ENCODE assay signal across 12 mouse cellular contexts in the genomic region with DNA sequence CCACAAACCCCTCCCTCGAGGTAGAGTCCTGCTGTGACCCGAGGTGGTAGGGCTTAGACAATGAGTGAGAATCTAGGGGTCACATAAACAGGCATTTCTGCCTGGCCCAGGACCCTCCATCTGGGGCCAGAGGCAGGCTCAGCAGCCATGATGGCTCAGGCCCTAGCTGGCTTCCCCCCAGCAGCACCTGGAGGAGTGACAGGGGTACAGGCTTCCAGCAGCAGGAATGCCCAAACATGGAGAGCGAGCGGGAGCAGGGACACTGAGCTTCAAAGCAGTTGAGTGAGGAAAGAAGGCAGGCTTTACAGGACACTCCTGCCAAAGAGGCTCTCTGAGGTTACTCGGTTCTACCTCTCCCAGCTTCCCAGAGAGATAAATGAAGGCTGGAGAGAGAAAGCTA. TPM values are rescaled to one million over a fixed set of nuclear protein-coding genes. Genes with fewer than 3 reads are reported as not detected.
A peak's percentile ranks its signal among the peaks of the same experiment; 100 is the strongest.
DNase-seq lines count a peak whose midpoint lies in the region; ATAC-seq and TF ChIP-seq lines count a peak whose summit lies in the region.
"Had no signal": no experiment of that assay in that cellular context is flagged by ENCODE, and none has a peak within 500 bp of the region (broad histone marks: within the 10 kb centered on the region; RNA-seq: fewer than 3 reads in every experiment).

No protein-coding gene starts in this region.

- WGBS in lung, embryonic 14.5 days: 29% methylated on average over 5 of the region's 5 CpGs
- 31% methylated on average over 5 of the region's 5 CpGs for WGBS in lung, postnatal 0 days

- no peak for TF ChIP-seq EP300 in lung, postnatal 0 days (IDR thresholded peaks at IDR 0.05)

- no peak for TF ChIP-seq CTCF in lung, embryonic 14.5 days (IDR thresholded peaks at IDR 0.05; ENCODE audit: low read depth)
- no peak for TF ChIP-seq CTCF in lung, postnatal 0 days (IDR thresholded peaks at IDR 0.05)

- H3K36me3 ChIP-seq in lung, embryonic 14.5 days (ENCODE audit: insufficient read depth): peaks cover 37% of the 10 kb centered on the region
- peaks cover 8% of the 10 kb centered on the region for H3K36me3 ChIP-seq in lung, postnatal 0 days (ENCODE audit: insufficient read depth, low read length)

- H3K9ac ChIP-seq in lung, embryonic 14.5 days: no peak overlapping the region
- no peak overlapping the region for H3K9ac ChIP-seq in lung, postnatal 0 days (replicated peaks; ENCODE audit: low read depth)
- H3K9ac ChIP-seq: neural tube, embryonic 12.5 days had no signal

- peak overlapping the region; percentile 12; the same call in 1 of the 2 replicates for H3K27ac ChIP-seq in lung, embryonic 14.5 days (ENCODE audit: low read depth)
- H3K27ac ChIP-seq in lung, postnatal 0 days (ENCODE audit: low read length): no peak overlapping the region
- H3K27ac ChIP-seq: midbrain, embryonic 10.5 days; neural tube, embryonic 12.5 days had no signal

- H3K4me1 ChIP-seq in lung, embryonic 14.5 days (ENCODE audit: insufficient read depth): no peaks in the 10 kb centered on the region
- H3K4me1 ChIP-seq in lung, postnatal 0 days (ENCODE audit: insufficient read depth, low read depth, low read length): no peaks in the 10 kb centered on the region
- H3K4me1 ChIP-seq: neural tube, embryonic 12.5 days had no signal

- DNase-seq in lung, embryonic 14.5 days: no peak
- DNase-seq in lung, postnatal 0 days (ENCODE audit: low spot score): no peak
- DNase-seq in gastrocnemius, postnatal 25 days: peak; percentile 86
- DNase-seq in heart, postnatal 4 days: peak; percentile 63
- DNase-seq in testis, postnatal 14 days (ENCODE audit: low spot score): peak; percentile 35
- DNase-seq in left cerebral cortex, postnatal 14 days (ENCODE audit: low spot score in 2 of 2): no peak
- DNase-seq in embryo, embryonic 10 days (ENCODE audit: low spot score): no peak
- DNase-seq: cerebellum, adult 8-10 months; thymus, adult 2 months had no signal

- H3K27me3 ChIP-seq in lung, embryonic 14.5 days (ENCODE audit: insufficient read depth, low read length): no peaks in the 10 kb centered on the region
- no peaks in the 10 kb centered on the region for H3K27me3 ChIP-seq in lung, postnatal 0 days (replicated peaks; ENCODE audit: insufficient read depth, low read length)
- H3K27me3 ChIP-seq: neural tube, embryonic 12.5 days had no signal

- H3K9me3 ChIP-seq in lung, embryonic 14.5 days (ENCODE audit: low read depth, low read length): no peaks in the 10 kb centered on the region
- H3K9me3 ChIP-seq in lung, postnatal 0 days (ENCODE audit: low read length): no peaks in the 10 kb centered on the region
- H3K9me3 ChIP-seq: midbrain, embryonic 10.5 days; neural tube, embryonic 12.5 days had no signal

- ATAC-seq in lung, embryonic 14.5 days (ENCODE audit: insufficient read depth): no peak
- ATAC-seq in lung, postnatal 0 days: no peak

- no peak overlapping the region for H3K4me2 ChIP-seq in lung, embryonic 14.5 days
- no peak overlapping the region for H3K4me2 ChIP-seq in lung, postnatal 0 days (replicated peaks; ENCODE audit: low read depth, low read length)
- H3K4me2 ChIP-seq: neural tube, embryonic 12.5 days had no signal

- intact Hi-C loops in left cerebral cortex, postnatal 14 days (cut with DNase I): loop anchor here (5.0 kb wide), 1 partner anchor 68 kb away; the partner anchor contains the start of gene Nfatc2ip

- H3K4me3 ChIP-seq in lung, embryonic 14.5 days (ENCODE audit: low read depth, low read length): no peak overlapping the region
- no peak overlapping the region for H3K4me3 ChIP-seq in lung, postnatal 0 days (ENCODE audit: low read depth, low read length)
- H3K4me3 ChIP-seq: erythroblast, embryonic 14.5 days; midbrain, embryonic 10.5 days; neural tube, embryonic 12.5 days had no signal

RNA-seq across cellular contexts. Expression of gene Atp2a1, which starts 1.9 kb away (rescaled TPM):
- polyA plus RNA-seq in lung, embryonic 14.5 days (2014; fragmentation: Nextera tagmentation; extraction: Ambion mirVana): 0.32 TPM in 1 of 2 replicates, not detected in the other
- polyA plus RNA-seq in lung, postnatal 0 days (2015; fragmentation: Nextera tagmentation; extraction: Ambion mirVana): 0.14 and 0.29 TPM in 2 replicates
- total RNA-seq in gastrocnemius, postnatal 25 days (2021): over 10,000 TPM; 22,501 to 25,220 TPM
- 1 to 10 TPM in 1 of 2 experiments, under 1 TPM in 1; 0.67 to 9.0 TPM for total RNA-seq in heart, postnatal 4 days (2021)
- total RNA-seq in left cerebral cortex, postnatal 14 days (2021): under 1 TPM in 1 of 2 experiments, not detected in 1; 0.21 TPM
- polyA plus RNA-seq: erythroblast, embryonic 14.5 days had no signal

RNA-seq across cellular contexts. Expression of gene Sh2b1, which starts 10.4 kb away (rescaled TPM):
- 42.0 and 46.5 TPM in 2 replicates for polyA plus RNA-seq in lung, embryonic 14.5 days (2014; fragmentation: Nextera tagmentation; extraction: Ambion mirVana)
- 25.6 and 28.6 TPM in 2 replicates for polyA plus RNA-seq in lung, postnatal 0 days (2015; fragmentation: Nextera tagmentation; extraction: Ambion mirVana)
- 10 to 100 TPM; 41.5 to 43.9 TPM for total RNA-seq in gastrocnemius, postnatal 25 days (2021)
- 10 to 100 TPM; 47.1 to 51.4 TPM for total RNA-seq in heart, postnatal 4 days (2021)
- 10 to 100 TPM; 68.4 to 75.0 TPM for total RNA-seq in left cerebral cortex, postnatal 14 days (2021)

RNA-seq across cellular contexts. Expression of gene Tufm, which starts 22.3 kb away (rescaled TPM):
- 126 and 128 TPM in 2 replicates for polyA plus RNA-seq in lung, embryonic 14.5 days (2014; fragmentation: Nextera tagmentation; extraction: Ambion mirVana)
- 47.3 and 49.7 TPM in 2 replicates for polyA plus RNA-seq in lung, postnatal 0 days (2015; fragmentation: Nextera tagmentation; extraction: Ambion mirVana)
- total RNA-seq in gastrocnemius, postnatal 25 days (2021): 100 to 1,000 TPM; 131 to 139 TPM
- total RNA-seq in heart, postnatal 4 days (2021): 100 to 1,000 TPM; 224 to 238 TPM
- total RNA-seq in left cerebral cortex, postnatal 14 days (2021): 10 to 100 TPM; 81.4 to 87.8 TPM

RNA-seq across cellular contexts. Expression of gene Rabep2, which starts 36.3 kb away (rescaled TPM):
- 33.8 and 34.5 TPM in 2 replicates for polyA plus RNA-seq in lung, embryonic 14.5 days (2014; fragmentation: Nextera tagmentation; extraction: Ambion mirVana)
- 27.3 and 28.3 TPM in 2 replicates for polyA plus RNA-seq in lung, postnatal 0 days (2015; fragmentation: Nextera tagmentation; extraction: Ambion mirVana)
- 10 to 100 TPM; 11.2 to 14.6 TPM for total RNA-seq in gastrocnemius, postnatal 25 days (2021)
- 10 to 100 TPM; 11.8 to 15.0 TPM for total RNA-seq in heart, postnatal 4 days (2021)
- 10 to 100 TPM; 11.4 to 12.6 TPM for total RNA-seq in left cerebral cortex, postnatal 14 days (2021)

RNA-seq across cellular contexts. Expression of gene Atxn2l, which starts 38.4 kb away (rescaled TPM):
- 57.0 and 61.9 TPM in 2 replicates for polyA plus RNA-seq in lung, embryonic 14.5 days (2014; fragmentation: Nextera tagmentation; extraction: Ambion mirVana)
- polyA plus RNA-seq in lung, postnatal 0 days (2015; fragmentation: Nextera tagmentation; extraction: Ambion mirVana): 22.1 and 24.5 TPM in 2 replicates
- total RNA-seq in gastrocnemius, postnatal 25 days (2021): 10 to 100 TPM; 26.0 to 26.4 TPM
- total RNA-seq in heart, postnatal 4 days (2021): 10 to 100 TPM; 60.0 to 65.7 TPM
- 100 to 1,000 TPM; 116 to 119 TPM for total RNA-seq in left cerebral cortex, postnatal 14 days (2021)

Comparison
In these comparisons a context has a peak if more than half of its experiments do, and no peak if none do; other contexts are left out.
1. DNase-seq: peak in gastrocnemius, postnatal 25 days (single experiment), heart, postnatal 4 days (single experiment) and testis, postnatal 14 days (single experiment); none in lung, embryonic 14.5 days (single experiment), lung, postnatal 0 days (single experiment), left cerebral cortex, postnatal 14 days (0 of 2) and embryo, embryonic 10 days (single experiment).
2. RNA of gene Atp2a1, which starts 1.9 kb away (total RNA-seq): 22,501 to 25,220 TPM in gastrocnemius, postnatal 25 days; 0.67 to 9.0 TPM in heart, postnatal 4 days and 0.21 TPM in left cerebral cortex, postnatal 14 days; every median in the first group is over 1,000 times any median in the second.